Mouse (Mus musculus): ENCODE measurements around the gene Fam118a. TPM values are rescaled to one million over a fixed set of nuclear protein-coding genes. Genes with fewer than 3 reads are reported as not detected.

Gene Fam118a
- polyA plus RNA-seq, 1 experiment from 2014 or later, result 21.9 TPM

DNA sequence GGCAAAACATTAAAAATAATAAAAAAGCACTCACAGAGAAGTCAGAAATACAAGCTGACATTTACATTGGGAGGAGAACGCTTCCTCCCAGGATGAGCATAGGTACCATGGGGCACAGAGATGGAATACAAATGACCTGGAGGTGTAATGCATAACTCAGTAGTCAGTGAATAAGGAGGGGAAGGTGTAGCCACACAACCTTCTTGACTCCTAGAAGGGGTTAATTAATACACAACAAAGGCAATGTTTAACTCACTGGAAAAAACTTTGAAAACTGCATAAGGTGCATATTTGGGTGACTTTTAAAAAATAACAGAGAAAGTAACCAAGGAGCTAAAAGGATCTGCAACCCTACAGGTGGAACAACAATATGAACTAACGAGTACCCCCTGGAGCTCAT is 43.9 kb downstream of the Fam118a start:
- no peak overlapping the region for H3K27ac ChIP-seq (replicated peaks; ENCODE audit: low read depth, low read length)
- 89% methylated on average over 2 of the region's 2 CpGs for WGBS
- no peak for ATAC-seq (ENCODE audit: low read depth)

DNA sequence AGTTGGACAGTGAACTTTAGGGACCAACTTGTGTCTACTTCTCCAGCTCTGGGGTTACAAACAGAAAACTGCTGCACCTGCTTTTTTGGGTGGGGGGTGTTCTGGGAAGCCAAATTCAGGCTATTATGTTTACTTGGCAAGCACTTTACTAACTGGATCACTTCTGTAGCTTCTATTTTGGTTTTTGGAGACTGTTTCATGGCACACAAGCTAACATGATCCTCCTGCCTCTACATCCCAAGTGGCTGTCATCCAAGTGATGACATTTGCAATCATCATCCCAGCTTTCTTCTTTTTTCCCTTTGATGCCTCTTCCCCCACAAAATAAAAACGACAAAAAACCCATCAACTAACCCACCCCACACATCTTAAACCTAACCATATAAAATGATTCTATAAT is 56.9 kb downstream of the Fam118a start:
- no peaks in the 10 kb centered on the region for H3K36me3 ChIP-seq (ENCODE audit: control insufficient read depth, insufficient read depth, low read length)
- WGBS, result 52% methylated on average over 1 of the region's 1 CpGs
- DNase-seq (ENCODE audit: low spot score), result no peak

More for the DNA sequence above, 43.9 kb downstream of the Fam118a start:
- no peak for DNase-seq (ENCODE audit: low spot score)
- no peaks in the 10 kb centered on the region for H3K27me3 ChIP-seq (replicated peaks; ENCODE audit: control insufficient read depth, insufficient read depth, low read length)
- no peaks in the 10 kb centered on the region for H3K9me3 ChIP-seq (ENCODE audit: control insufficient read depth, low read length)
- H3K4me1 ChIP-seq (ENCODE audit: control insufficient read depth, insufficient read depth, low read length), result no peaks in the 10 kb centered on the region
- no peak overlapping the region for H3K4me2 ChIP-seq (ENCODE audit: low read depth, low read length)
- no peaks in the 10 kb centered on the region for H3K36me3 ChIP-seq (ENCODE audit: control insufficient read depth, insufficient read depth, low read length)
- H3K9ac ChIP-seq (ENCODE audit: low read depth, low read length), result no peak overlapping the region
- H3K4me3 ChIP-seq (ENCODE audit: low read depth, low read length), result no peak overlapping the region

More for the DNA sequence above, 56.9 kb downstream of the Fam118a start:
- Histone ChIP-seq H3K4me3 (ENCODE audit: low read depth, low read length) (no peak overlapping the region), H3K4me1 (ENCODE audit: control insufficient read depth, insufficient read depth, low read length) (no peaks in the 10 kb centered on the region), H3K9me3 (ENCODE audit: control insufficient read depth, low read length) (no peaks in the 10 kb centered on the region), H3K27ac (replicated peaks; ENCODE audit: low read depth, low read length) (no peak overlapping the region), H3K4me2 (ENCODE audit: low read depth, low read length) (no peak overlapping the region), H3K9ac (ENCODE audit: low read depth, low read length) (no peak overlapping the region), H3K27me3 (replicated peaks; ENCODE audit: control insufficient read depth, insufficient read depth, low read length) (no peaks in the 10 kb centered on the region)
- ATAC-seq (ENCODE audit: low read depth), result no peak

Other genes with a start within 250 kb of the Fam118a start
- gene Phf21b, start 172.9 kb upstream of the Fam118a start, polyA plus RNA-seq (2014; fragmentation: Nextera tagmentation; extraction: Ambion mirVana), result 0.49 and 0.52 TPM in 2 replicates
- 0.28 and 0.33 TPM in 2 replicates for gene Gm29666, start 108.9 kb upstream of the Fam118a start, polyA plus RNA-seq (2014; fragmentation: Nextera tagmentation; extraction: Ambion mirVana)
- gene Nup50, start 105.5 kb upstream of the Fam118a start, polyA plus RNA-seq (2014; fragmentation: Nextera tagmentation; extraction: Ambion mirVana), result 27.4 and 28.6 TPM in 2 replicates
- 9.2 and 11.1 TPM in 2 replicates for gene 5031439G07Rik, start 40.4 kb upstream of the Fam118a start, polyA plus RNA-seq (2014; fragmentation: Nextera tagmentation; extraction: Ambion mirVana)
- gene Upk3a, start 11.8 kb upstream of the Fam118a start, polyA plus RNA-seq (2014; fragmentation: Nextera tagmentation; extraction: Ambion mirVana), result 8.3 and 13.0 TPM in 2 replicates
- 0.17 and 0.30 TPM in 2 replicates for gene Smc1b, start 103.0 kb downstream of the Fam118a start, polyA plus RNA-seq (2014; fragmentation: Nextera tagmentation; extraction: Ambion mirVana)
- 0.67 and 0.69 TPM in 2 replicates for gene Ribc2, start 103.1 kb downstream of the Fam118a start, polyA plus RNA-seq (2014; fragmentation: Nextera tagmentation; extraction: Ambion mirVana)
- gene Fbln1, start 177.0 kb downstream of the Fam118a start, polyA plus RNA-seq (2014; fragmentation: Nextera tagmentation; extraction: Ambion mirVana), result 235 and 267 TPM in 2 replicates

Data from embryonic facial prominence, embryonic 14.5 days (tissue).